ENCODE assay signal across 12 mouse cellular contexts in genomic region chr6:23314291-23314690, GRCm38 (mm10).
"Had no signal": no experiment of that assay in that cellular context is flagged by ENCODE, and none has a peak within 500 bp of the region (broad histone marks: within the 10 kb centered on the region; RNA-seq: fewer than 3 reads in every experiment).

No protein-coding gene starts in this region.

- H3K4me2 ChIP-seq: kidney, embryonic 15.5 days; limb, embryonic 13.5 days; midbrain, embryonic 13.5 days; neural tube, embryonic 12.5 days; stomach, embryonic 15.5 days had no signal

- ATAC-seq: midbrain, embryonic 13.5 days had no signal

- H3K4me1 ChIP-seq: kidney, embryonic 15.5 days; limb, embryonic 13.5 days; neural tube, embryonic 12.5 days; stomach, embryonic 15.5 days had no signal

- H3K9me3 ChIP-seq: kidney, embryonic 15.5 days; limb, embryonic 13.5 days; midbrain, embryonic 13.5 days; neural tube, embryonic 12.5 days; stomach, embryonic 15.5 days had no signal

- H3K27ac ChIP-seq: kidney, embryonic 15.5 days; limb, embryonic 13.5 days; liver, embryonic 14.5 days; midbrain, embryonic 13.5 days; neural tube, embryonic 12.5 days; stomach, embryonic 15.5 days had no signal

- H3K27me3 ChIP-seq: kidney, embryonic 15.5 days; limb, embryonic 13.5 days; midbrain, embryonic 13.5 days; neural tube, embryonic 12.5 days; stomach, embryonic 15.5 days had no signal

- H3K4me3 ChIP-seq: kidney, embryonic 15.5 days; limb, embryonic 13.5 days; midbrain, embryonic 13.5 days; neural tube, embryonic 12.5 days; stomach, embryonic 15.5 days had no signal

- H3K9ac ChIP-seq: kidney, embryonic 15.5 days; limb, embryonic 13.5 days; liver, embryonic 14.5 days; midbrain, embryonic 13.5 days; neural tube, embryonic 12.5 days; stomach, embryonic 15.5 days had no signal

- H3K36me3 ChIP-seq: kidney, embryonic 15.5 days; limb, embryonic 13.5 days; midbrain, embryonic 13.5 days; neural tube, embryonic 12.5 days; stomach, embryonic 15.5 days had no signal

- DNase-seq: kidney, postnatal 14 days; left cerebral cortex, postnatal 4 days; lung, adult 18-20 months; retina, postnatal 1 day; thymus, adult 2 months; thymus, postnatal 25 days had no signal
